Mouse (Mus musculus) brain, embryonic 14.5 days (tissue): ENCODE results near the gene Blmh.

Experiments
- CTCF ChIP-seq: fragments of 200-500 bp; IDR thresholded peaks from 2 replicates; pipeline ENCODE4 v1.5.1; 2012; ENCODE audit warnings: inconsistent platforms, mild to moderate bottlenecking, moderate library complexity, borderline replicate concordance; ENCODE audit not compliant: insufficient read depth, insufficient read length; ENCODE audit errors: extremely low read depth
- POLR2A ChIP-seq: fragments of 200-500 bp; IDR thresholded peaks from 2 replicates; pipeline ENCODE4 v1.6.1; 2012; ENCODE audit warnings: mild to moderate bottlenecking, inconsistent platforms, borderline replicate concordance; ENCODE audit not compliant: poor library complexity, insufficient read depth, insufficient read length, severe bottlenecking; ENCODE audit errors: extremely low read depth

DNA sequence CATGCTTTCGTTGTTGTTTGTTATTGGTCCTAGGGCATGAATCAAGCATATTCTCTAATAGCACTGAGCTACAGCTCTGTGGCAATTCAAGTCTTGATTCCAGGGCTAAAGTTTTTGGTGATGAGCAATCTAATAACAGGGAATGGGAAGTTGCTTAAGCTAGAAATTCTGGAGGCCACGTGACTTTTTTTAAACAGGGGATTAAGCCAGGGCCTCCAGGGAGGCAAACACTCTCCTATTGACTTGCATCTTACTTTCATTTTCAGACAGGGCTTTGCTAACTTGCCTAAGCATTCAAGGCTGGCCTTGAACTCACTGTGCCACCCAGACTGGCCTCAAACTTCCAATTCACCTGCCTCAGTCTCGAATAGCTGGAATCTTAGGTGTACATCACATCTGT lies 26.7 kb upstream of the Blmh start:
- TF ChIP-seq POLR2A: no peak
- TF ChIP-seq CTCF: no peak
